Mouse (Mus musculus): ENCODE results near the gene Naglu.

- TF ChIP-seq CTCF (IDR thresholded peaks at IDR 0.05; ENCODE audit: control insufficient read depth, insufficient read depth, insufficient read length) (no peak), USF1 (IDR thresholded peaks at IDR 0.05; ENCODE audit: low read depth) (no peak), FOSL1 (IDR thresholded peaks at IDR 0.05; ENCODE audit: insufficient read depth, low read length, poor library complexity, severe bottlenecking) (no peak), MAX (IDR thresholded peaks at IDR 0.05) (no peak), MYOG (IDR thresholded peaks at IDR 0.05; ENCODE audit: control insufficient read depth, extremely low read depth, insufficient read length) (no peak), MYOD1 (IDR thresholded peaks at IDR 0.05; ENCODE audit: control insufficient read depth, insufficient read length, low read depth) (no peak), CEBPB (IDR thresholded peaks at IDR 0.05; ENCODE audit: low read depth) (no peak)
Measured at GRCm38 (mm10) chr11:101086323-101086674, 16.5 kb downstream of the Naglu start.

Data from C2C12 (cell line).